Mouse (Mus musculus): ENCODE results near the gene Mgat4a. TPM values are rescaled to one million over a fixed set of nuclear protein-coding genes. Genes with fewer than 3 reads are reported as not detected.

Gene Mgat4a
- 3.1 and 4.5 TPM in 2 replicates for polyA plus RNA-seq (2014; fragmentation: Nextera tagmentation; extraction: Ambion mirVana)

DNA sequence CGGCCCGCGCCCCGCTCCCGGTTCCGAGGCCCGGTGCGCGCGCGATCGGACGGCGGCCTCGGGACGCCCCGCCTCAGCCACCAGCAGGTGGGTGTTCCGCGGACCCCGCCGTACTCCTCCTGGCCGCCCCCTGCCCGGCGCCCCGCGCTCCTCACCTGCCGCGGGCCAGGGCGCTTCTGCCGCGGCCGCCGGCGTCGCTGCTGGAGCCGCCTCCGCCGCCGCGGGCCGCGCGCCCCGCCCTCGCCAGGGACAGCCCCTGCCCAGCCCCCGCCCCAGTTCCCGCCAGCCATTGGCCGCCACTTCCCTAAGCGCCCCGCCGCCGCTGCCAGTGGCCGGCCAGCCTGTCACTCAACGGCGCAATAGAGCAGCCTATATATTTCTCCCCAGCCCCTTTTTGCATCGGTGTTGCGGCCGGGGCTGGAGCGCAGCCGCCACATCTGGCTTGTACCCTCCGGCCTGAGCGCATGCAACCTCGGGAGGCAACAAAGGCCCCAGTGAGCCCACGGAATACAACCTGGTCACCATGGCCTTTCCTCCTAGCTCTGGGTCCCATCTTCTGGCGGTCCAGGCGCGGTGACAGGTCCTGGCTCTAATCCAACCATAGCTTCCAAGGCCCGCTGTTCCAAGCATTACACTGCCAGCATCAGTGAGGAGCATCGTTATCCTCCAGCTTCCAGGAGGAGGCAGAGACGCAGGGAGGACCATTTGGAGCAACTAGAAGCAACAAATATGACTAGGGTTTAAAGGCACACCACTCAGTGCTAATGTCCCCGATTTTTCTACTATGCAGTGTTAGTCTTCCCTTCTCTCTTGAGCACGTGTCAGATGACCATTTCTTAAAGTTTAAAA lies at the start of gene Mgat4a:
Mgat4a (minus strand) TSS at position 207 of the 849 bp plus-strand sequence.
- Histone ChIP-seq H3K4me2 (ENCODE audit: low read depth) (peak within 1 kb of the TSS; percentile 94), H3K27me3 (ENCODE audit: control insufficient read depth, insufficient read depth, low read length) (no peaks in the 10 kb centered on the region), H3K9ac (ENCODE audit: low read length) (peak within 1 kb of the TSS; percentile 58), H3K9me3 (ENCODE audit: control insufficient read depth, low read length) (no peaks in the 10 kb centered on the region), H3K4me1 (ENCODE audit: control insufficient read depth, insufficient read depth, low read length) (no peaks in the 10 kb centered on the region), H3K36me3 (ENCODE audit: control insufficient read depth, insufficient read depth, low read length) (no peaks in the 10 kb centered on the region), H3K4me3 (ENCODE audit: low read depth, low read length) (peak within 1 kb of the TSS; percentile 73), H3K27ac (ENCODE audit: low read depth, low read length) (no peak within 1 kb of the TSS)
- DNase-seq (ENCODE audit: low spot score) (peak; percentile 94), ATAC-seq (ENCODE audit: insufficient read depth, low FRiP score, low TSS enrichment) (peak; percentile 98)
- WGBS = 2% methylated on average over 43 of the region's 72 CpGs

DNA sequence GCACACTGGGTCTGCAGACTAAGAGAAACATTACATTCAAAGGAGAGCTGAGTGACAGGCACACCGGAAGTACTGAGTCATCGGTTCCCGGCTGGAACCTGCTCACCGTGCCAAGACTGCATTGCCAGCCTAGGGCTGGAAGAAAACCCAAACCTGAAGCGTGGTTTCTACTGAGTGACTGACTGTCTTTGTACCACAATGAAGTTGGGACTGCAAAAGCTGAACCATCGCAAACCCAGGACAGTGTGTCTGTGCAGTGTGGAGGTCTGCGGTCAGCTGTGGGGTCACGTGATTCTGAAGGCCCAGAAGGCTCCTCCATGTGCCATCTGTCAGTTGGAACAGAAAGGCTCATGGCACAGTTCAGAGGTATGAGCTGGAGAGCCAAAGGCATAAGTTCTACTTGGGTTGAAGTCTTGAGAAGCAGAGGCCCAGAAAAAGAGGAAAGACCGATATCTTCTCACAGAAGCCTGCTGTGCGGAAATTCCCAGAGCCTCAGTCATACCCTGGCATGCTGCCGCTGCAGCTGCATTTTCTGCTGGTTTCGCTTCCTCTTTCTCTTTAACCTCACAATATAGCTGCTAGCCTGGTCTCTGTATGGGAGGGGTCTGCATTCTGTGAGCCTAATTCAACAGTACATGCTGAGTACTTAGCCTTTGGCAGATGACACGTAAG lies 45.1 kb upstream of the Mgat4a start:
- no peak for ATAC-seq (ENCODE audit: insufficient read depth, low FRiP score, low TSS enrichment)
- 86% methylated on average over 13 of the region's 13 CpGs for WGBS

DNA sequence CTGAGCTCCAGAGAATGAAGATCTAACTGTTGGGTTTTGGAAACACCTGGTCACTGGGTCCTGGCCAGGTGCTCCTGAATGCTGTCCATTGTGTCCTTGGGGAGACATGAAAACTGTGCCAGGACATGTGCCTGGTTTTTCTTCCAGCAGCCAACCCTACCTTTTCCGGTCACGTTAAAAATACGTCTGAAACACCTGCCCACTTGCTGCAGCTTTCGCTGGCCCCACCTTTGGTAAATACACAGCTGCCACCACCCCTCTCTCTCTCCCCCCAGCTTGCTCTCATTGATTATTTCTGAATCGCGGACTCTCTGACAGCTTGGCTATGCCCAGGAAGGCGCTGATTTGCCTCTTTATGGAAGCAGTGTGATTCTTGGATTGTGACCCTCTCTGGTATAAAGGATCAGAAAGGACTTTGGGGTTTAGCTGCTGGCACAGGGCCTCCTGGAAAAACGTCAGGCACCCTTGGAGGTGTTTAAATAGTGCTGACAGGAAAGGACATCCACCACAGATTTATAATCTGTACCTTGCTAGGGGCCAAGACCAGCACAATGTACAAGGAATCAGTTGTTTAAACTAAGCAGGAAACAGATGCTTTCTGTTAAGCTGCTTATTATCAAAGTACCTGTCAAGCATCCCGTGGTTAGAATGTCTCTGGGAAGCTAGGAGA lies 43.1 kb upstream of the Mgat4a start:
- Histone ChIP-seq H3K9me3 (ENCODE audit: control insufficient read depth, low read length) (no peaks in the 10 kb centered on the region), H3K4me2 (ENCODE audit: low read depth) (no peak overlapping the region), H3K4me3 (ENCODE audit: low read depth, low read length) (no peak overlapping the region), H3K9ac (ENCODE audit: low read length) (no peak overlapping the region), H3K27me3 (ENCODE audit: control insufficient read depth, insufficient read depth, low read length) (no peaks in the 10 kb centered on the region), H3K36me3 (ENCODE audit: control insufficient read depth, insufficient read depth, low read length) (no peaks in the 10 kb centered on the region), H3K4me1 (ENCODE audit: control insufficient read depth, insufficient read depth, low read length) (no peaks in the 10 kb centered on the region), H3K27ac (ENCODE audit: low read depth, low read length) (no peak overlapping the region)
- ATAC-seq (ENCODE audit: insufficient read depth, low FRiP score, low TSS enrichment) (no peak), DNase-seq (ENCODE audit: low spot score) (no peak)
- WGBS = 77% methylated on average over 9 of the region's 9 CpGs

More for the DNA sequence above, 45.1 kb upstream of the Mgat4a start:
- Histone ChIP-seq H3K9ac (ENCODE audit: low read length) (no peak overlapping the region), H3K27ac (ENCODE audit: low read depth, low read length) (no peak overlapping the region), H3K36me3 (ENCODE audit: control insufficient read depth, insufficient read depth, low read length) (no peaks in the 10 kb centered on the region), H3K27me3 (ENCODE audit: control insufficient read depth, insufficient read depth, low read length) (no peaks in the 10 kb centered on the region), H3K4me2 (ENCODE audit: low read depth) (no peak overlapping the region), H3K4me1 (ENCODE audit: control insufficient read depth, insufficient read depth, low read length) (no peaks in the 10 kb centered on the region), H3K9me3 (ENCODE audit: control insufficient read depth, low read length) (no peaks in the 10 kb centered on the region), H3K4me3 (ENCODE audit: low read depth, low read length) (no peak overlapping the region)
- no peak for DNase-seq (ENCODE audit: low spot score)

DNA sequence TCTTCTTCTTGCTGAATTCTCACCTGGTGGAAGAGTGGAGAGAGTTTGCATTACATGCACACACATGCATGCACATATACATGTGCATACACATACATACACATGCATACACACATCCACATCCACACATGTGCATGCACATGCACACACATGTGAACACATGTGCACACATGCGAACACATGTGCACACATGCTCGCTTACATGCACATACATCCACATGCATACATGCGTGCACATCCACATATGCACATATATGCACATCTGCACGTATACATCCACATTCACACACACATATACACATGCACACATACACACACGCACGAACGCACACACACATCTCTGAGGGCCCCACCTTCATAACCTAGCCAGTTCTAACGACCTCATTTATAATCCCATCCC lies 42.4 kb upstream of the Mgat4a start:
- H3K36me3 ChIP-seq (ENCODE audit: control insufficient read depth, insufficient read depth, low read length) = no peaks in the 10 kb centered on the region
- H3K4me2 ChIP-seq (ENCODE audit: low read depth) = no peak overlapping the region
- H3K27me3 ChIP-seq (ENCODE audit: control insufficient read depth, insufficient read depth, low read length) = no peaks in the 10 kb centered on the region
- ATAC-seq (ENCODE audit: insufficient read depth, low FRiP score, low TSS enrichment) (no peak), DNase-seq (ENCODE audit: low spot score) (no peak)
- 92% methylated on average over 8 of the region's 8 CpGs for WGBS
- no peak overlapping the region for H3K27ac ChIP-seq (ENCODE audit: low read depth, low read length)
- no peak overlapping the region for H3K4me3 ChIP-seq (ENCODE audit: low read depth, low read length)
- no peaks in the 10 kb centered on the region for H3K4me1 ChIP-seq (ENCODE audit: control insufficient read depth, insufficient read depth, low read length)
- no peak overlapping the region for H3K9ac ChIP-seq (ENCODE audit: low read length)
- no peaks in the 10 kb centered on the region for H3K9me3 ChIP-seq (ENCODE audit: control insufficient read depth, low read length)

DNA sequence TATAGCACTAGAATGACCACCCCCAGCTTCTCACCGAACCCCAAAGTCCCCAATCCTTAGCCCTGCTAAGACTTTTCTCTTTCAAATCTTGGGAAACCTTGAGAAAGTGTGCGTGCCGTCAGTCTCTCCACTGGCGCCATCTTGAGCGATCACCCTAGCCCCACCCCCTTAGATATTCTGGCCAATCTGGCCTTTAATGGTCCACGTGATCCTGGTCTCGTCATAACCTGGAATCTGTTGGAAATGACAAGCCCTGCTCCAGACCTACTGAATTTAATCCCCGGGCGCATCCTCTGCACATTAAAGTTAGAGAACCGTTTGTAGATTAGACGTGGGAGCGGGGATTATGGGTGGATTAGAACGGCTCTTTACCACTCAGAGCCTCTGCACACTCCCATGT lies 38.9 kb upstream of the Mgat4a start:
- Histone ChIP-seq H3K4me3 (ENCODE audit: low read depth, low read length) (no peak overlapping the region), H3K9ac (ENCODE audit: low read length) (no peak overlapping the region), H3K27ac (ENCODE audit: low read depth, low read length) (no peak overlapping the region), H3K27me3 (ENCODE audit: control insufficient read depth, insufficient read depth, low read length) (no peaks in the 10 kb centered on the region), H3K4me1 (ENCODE audit: control insufficient read depth, insufficient read depth, low read length) (no peaks in the 10 kb centered on the region), H3K36me3 (ENCODE audit: control insufficient read depth, insufficient read depth, low read length) (no peaks in the 10 kb centered on the region), H3K9me3 (ENCODE audit: control insufficient read depth, low read length) (no peaks in the 10 kb centered on the region), H3K4me2 (ENCODE audit: low read depth) (no peak overlapping the region)
- DNase-seq (ENCODE audit: low spot score) = no peak
- ATAC-seq (ENCODE audit: insufficient read depth, low FRiP score, low TSS enrichment) = no peak
- 93% methylated on average over 13 of the region's 13 CpGs for WGBS

DNA sequence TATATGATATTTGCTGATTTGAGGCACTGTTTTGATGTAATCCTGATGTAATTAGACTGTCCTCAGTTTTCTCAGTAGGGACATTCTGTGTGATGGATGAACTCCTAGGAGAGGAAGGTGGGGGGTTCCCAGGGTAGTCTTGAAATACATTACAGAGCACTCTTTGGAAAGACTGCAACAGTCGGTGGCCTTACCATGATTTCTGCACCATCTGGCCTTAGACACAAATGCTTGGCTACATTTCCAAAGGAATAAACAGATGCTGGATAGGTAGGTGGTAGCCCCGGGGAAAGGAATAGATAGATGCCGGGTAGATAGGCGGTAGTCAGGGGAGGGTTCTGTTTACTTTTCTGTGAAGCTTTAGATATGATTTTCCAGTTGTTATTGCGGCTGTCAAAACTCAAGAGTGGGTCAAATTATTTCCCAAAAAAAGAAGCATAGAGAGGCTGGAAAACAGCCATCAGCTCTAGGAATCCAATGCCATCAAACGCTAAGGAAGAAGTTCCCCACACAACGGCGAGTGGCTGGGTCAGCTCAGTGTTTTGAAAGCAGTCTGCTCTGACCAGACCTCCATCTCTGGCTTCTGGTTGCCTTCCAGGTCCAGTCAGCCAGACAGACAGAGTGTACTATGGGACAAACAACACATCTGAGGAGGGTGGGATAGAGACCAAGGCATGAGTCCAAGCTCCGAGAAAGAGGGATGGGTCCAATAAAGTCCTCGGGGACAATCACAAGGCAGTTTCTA lies 31.9 kb upstream of the Mgat4a start:
- Histone ChIP-seq H3K36me3 (ENCODE audit: control insufficient read depth, insufficient read depth, low read length) (no peaks in the 10 kb centered on the region), H3K4me2 (ENCODE audit: low read depth) (no peak overlapping the region), H3K27ac (ENCODE audit: low read depth, low read length) (no peak overlapping the region), H3K27me3 (ENCODE audit: control insufficient read depth, insufficient read depth, low read length) (no peaks in the 10 kb centered on the region), H3K9me3 (ENCODE audit: control insufficient read depth, low read length) (no peaks in the 10 kb centered on the region), H3K9ac (ENCODE audit: low read length) (no peak overlapping the region), H3K4me3 (ENCODE audit: low read depth, low read length) (no peak overlapping the region), H3K4me1 (ENCODE audit: control insufficient read depth, insufficient read depth, low read length) (no peaks in the 10 kb centered on the region)
- WGBS = 85% methylated on average over 10 of the region's 10 CpGs
- no peak for DNase-seq (ENCODE audit: low spot score)
- no peak for ATAC-seq (ENCODE audit: insufficient read depth, low FRiP score, low TSS enrichment)

DNA sequence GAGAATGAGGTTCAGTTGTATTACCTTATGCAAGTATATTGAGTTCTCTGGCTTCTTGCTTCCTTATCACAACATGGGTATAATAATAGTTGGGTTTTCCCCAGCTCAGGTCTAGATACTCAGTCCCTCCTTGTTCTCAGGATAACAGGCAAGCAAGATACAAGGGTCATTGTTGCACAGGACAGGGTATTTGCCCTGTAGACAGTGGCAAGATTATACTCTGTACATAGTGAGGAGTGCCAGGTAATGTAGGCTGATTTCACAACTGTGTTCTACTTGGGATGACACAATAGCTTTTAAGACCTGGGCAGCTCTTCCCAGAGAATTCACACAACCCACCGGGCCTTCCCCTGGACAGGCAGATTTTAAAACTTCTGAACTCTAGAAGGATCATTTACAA lies 27.6 kb upstream of the Mgat4a start:
- no peak overlapping the region for H3K4me2 ChIP-seq (ENCODE audit: low read depth)
- DNase-seq (ENCODE audit: low spot score) (no peak), ATAC-seq (ENCODE audit: insufficient read depth, low FRiP score, low TSS enrichment) (no peak)
- no peak overlapping the region for H3K9ac ChIP-seq (ENCODE audit: low read length)
- no peak overlapping the region for H3K27ac ChIP-seq (ENCODE audit: low read depth, low read length)
- no peaks in the 10 kb centered on the region for H3K9me3 ChIP-seq (ENCODE audit: control insufficient read depth, low read length)
- H3K4me1 ChIP-seq (ENCODE audit: control insufficient read depth, insufficient read depth, low read length) = no peaks in the 10 kb centered on the region
- H3K36me3 ChIP-seq (ENCODE audit: control insufficient read depth, insufficient read depth, low read length) = no peaks in the 10 kb centered on the region
- H3K4me3 ChIP-seq (ENCODE audit: low read depth, low read length) = no peak overlapping the region
- 89% methylated on average over 1 of the region's 1 CpGs for WGBS
- H3K27me3 ChIP-seq (ENCODE audit: control insufficient read depth, insufficient read depth, low read length) = no peaks in the 10 kb centered on the region

DNA sequence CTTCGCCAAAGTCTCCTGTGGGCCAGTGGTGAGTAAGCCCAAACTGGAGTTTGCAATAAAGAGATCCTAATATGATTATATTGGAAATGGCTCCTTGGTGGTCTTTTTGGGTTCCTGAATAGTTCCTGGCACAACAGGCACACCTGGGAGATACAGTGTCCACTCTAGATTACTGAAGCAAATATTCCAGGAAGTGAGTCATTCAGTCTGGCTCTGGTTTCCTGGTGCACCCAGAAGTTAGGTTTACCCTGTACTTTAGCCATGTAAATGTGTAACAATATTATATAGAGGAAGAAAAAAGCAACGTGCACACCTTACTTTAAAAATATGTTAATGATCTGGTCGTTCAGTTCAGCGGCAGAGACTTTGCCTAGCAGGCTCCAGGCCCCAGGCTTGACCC lies 25.9 kb upstream of the Mgat4a start:
- Histone ChIP-seq H3K4me2 (ENCODE audit: low read depth) (no peak overlapping the region), H3K36me3 (ENCODE audit: control insufficient read depth, insufficient read depth, low read length) (no peaks in the 10 kb centered on the region), H3K9me3 (ENCODE audit: control insufficient read depth, low read length) (no peaks in the 10 kb centered on the region), H3K27me3 (ENCODE audit: control insufficient read depth, insufficient read depth, low read length) (no peaks in the 10 kb centered on the region), H3K4me3 (ENCODE audit: low read depth, low read length) (no peak overlapping the region), H3K4me1 (ENCODE audit: control insufficient read depth, insufficient read depth, low read length) (no peaks in the 10 kb centered on the region), H3K27ac (ENCODE audit: low read depth, low read length) (no peak overlapping the region), H3K9ac (ENCODE audit: low read length) (no peak overlapping the region)
- WGBS = 87% methylated on average over 4 of the region's 4 CpGs
- ATAC-seq (ENCODE audit: insufficient read depth, low FRiP score, low TSS enrichment) (no peak), DNase-seq (ENCODE audit: low spot score) (no peak)

Data from neural tube, embryonic 11.5 days (tissue).